Mouse (Mus musculus) thymus, adult 2 months (tissue): ENCODE results near the gene Ublcp1.

ENCODE experiments used
- CTCF ChIP-seq: fragments of 200-500 bp; IDR thresholded peaks from 2 replicates; pipeline ENCODE4 v1.5.1; 2012; ENCODE audit warnings: mild to moderate bottlenecking, control low read depth, low read length, moderate library complexity, borderline replicate concordance; ENCODE audit not compliant: control insufficient read depth, poor library complexity, insufficient read depth; ENCODE audit errors: extremely low read depth
- POLR2A ChIP-seq: fragments of 200-500 bp; IDR thresholded peaks from 2 replicates; pipeline ENCODE4 v1.6.1; 2012; ENCODE audit warnings: mild to moderate bottlenecking, low read length, control low read depth, moderate library complexity; ENCODE audit not compliant: control insufficient read depth, poor library complexity, insufficient read depth; ENCODE audit errors: extremely low read depth

GRCm38 (mm10) chr11:44412276-44412675 lies 58.0 kb downstream of the Ublcp1 start:
- no peak for TF ChIP-seq CTCF
- TF ChIP-seq POLR2A, result no peak
